Mouse (Mus musculus): ENCODE results near the gene Lpin2.

Lpin2 gene

GRCm38 (mm10) chr17:71292897-71293296 lies 110.5 kb downstream of the Lpin2 start:
- no peak for DNase-seq (ENCODE audit: low read depth, low spot score)

GRCm38 (mm10) chr17:71294570-71294969 lies 112.2 kb downstream of the Lpin2 start:
- DNase-seq (ENCODE audit: low read depth, low spot score): no peak
